Comparison of ENCODE assay signal across 8 mouse cellular contexts in genomic region chr14:47188848-47189634, GRCm38 (mm10). TPM values are rescaled to one million over a fixed set of nuclear protein-coding genes. Genes with fewer than 3 reads are reported as not detected.
A peak's percentile ranks its signal among the peaks of the same experiment; 100 is the strongest.
DNase-seq lines count a peak whose midpoint lies in the region; ATAC-seq lines count a peak whose summit lies in the region.

TSS of gene Gch1 (minus strand) at chr14:47189413.

- peak within 1 kb of the TSS; percentile 77 for H3K9ac ChIP-seq in hindbrain, embryonic 13.5 days

- H3K27ac ChIP-seq in hindbrain, embryonic 13.5 days = no peak within 1 kb of the TSS

- peak within 1 kb of the TSS; percentile 99 for H3K4me2 ChIP-seq in hindbrain, embryonic 13.5 days

- H3K4me3 ChIP-seq in hindbrain, embryonic 13.5 days = peak within 1 kb of the TSS; percentile 82

- DNase-seq in MN1 (ENCODE audit: low spot score) = peak; percentile 78
- peak; percentile 76 to 85 for DNase-seq in cerebellum, postnatal 10 days
- peak; percentile 9 to 62 for DNase-seq in frontal cortex, postnatal 14 days (ENCODE audit: low spot score in 2 of 2)
- peak; percentile 69 to 76 for DNase-seq in layer of hippocampus, postnatal 36 days
- DNase-seq in lung, postnatal 25 days (ENCODE audit: low spot score) = peak; percentile 86
- peak; percentile 79 for DNase-seq in retina, embryonic 14.5 days (ENCODE audit: low spot score)
- DNase-seq in thymus, postnatal 36 days = peak; percentile 90

- peaks cover 9% of the 10 kb centered on the region for H3K4me1 ChIP-seq in hindbrain, embryonic 13.5 days (replicated peaks)

- WGBS in hindbrain, embryonic 13.5 days = under 1% methylated on average over 68 of the region's 68 CpGs

- H3K27me3 ChIP-seq in hindbrain, embryonic 13.5 days = peaks cover 22% of the 10 kb centered on the region

- no peaks in the 10 kb centered on the region for H3K9me3 ChIP-seq in hindbrain, embryonic 13.5 days

- ATAC-seq in hindbrain, embryonic 13.5 days (ENCODE audit: low FRiP score) = peak; percentile 94

- no peaks in the 10 kb centered on the region for H3K36me3 ChIP-seq in hindbrain, embryonic 13.5 days

RNA-seq across cellular contexts. Expression of gene Gch1, which starts in this region (rescaled TPM):
- polyA plus RNA-seq in hindbrain, embryonic 13.5 days (2015; fragmentation: Nextera tagmentation; extraction: Ambion mirVana) = 3.0 and 4.4 TPM in 2 replicates
- total RNA-seq in layer of hippocampus, postnatal 36 days (2021) = 1 to 10 TPM; 1.4 to 1.6 TPM

Comparison
In these comparisons a context has a peak if more than half of its experiments do, and no peak if none do; other contexts are left out.
1. DNase-seq: peak in every context shown above with its lines; median percentile 90 in thymus, postnatal 36 days; 86 in lung, postnatal 25 days; 80 in cerebellum, postnatal 10 days; 79 in retina, embryonic 14.5 days; 78 in MN1; 72 in layer of hippocampus, postnatal 36 days; 36 in frontal cortex, postnatal 14 days.